Mouse (Mus musculus): ENCODE results near the gene Gfpt1.
"Not testable (repeated sequence)": the region's sequence is repeated elsewhere in the genome, so short reads cannot be mapped to it uniquely, and the experiment has no call there.

The Gfpt1 gene

GRCm38 (mm10) chr6:87008887-87009286 is 33.8 kb upstream of the Gfpt1 start, which contains the start of gene Nfu1:
TSS of gene Nfu1 (plus strand) at chr6:87009236.
- Histone ChIP-seq H3K4me1 (replicated peaks; ENCODE audit: low read depth, low read length) (peaks cover 51% of the 10 kb centered on the region), H3K9me3 (ENCODE audit: low read length) (no peaks in the 10 kb centered on the region), H3K27me3 (ENCODE audit: insufficient read depth, low read length) (no peaks in the 10 kb centered on the region), H3K36me3 (ENCODE audit: insufficient read depth, low read length) (peaks cover 24% of the 10 kb centered on the region), H3K4me3 (replicated peaks; ENCODE audit: low read length) (peak within 1 kb of the TSS; percentile 99)
- TF ChIP-seq NANOG (IDR thresholded peaks at IDR 0.05; ENCODE audit: borderline replicate concordance, low read length) (no peak), POU5F1 (IDR thresholded peaks at IDR 0.05; ENCODE audit: borderline replicate concordance, low read length) (no peak), CTCF (conservative IDR thresholded peaks at IDR 0.05; ENCODE audit: low read length) (no peak)

DNA sequence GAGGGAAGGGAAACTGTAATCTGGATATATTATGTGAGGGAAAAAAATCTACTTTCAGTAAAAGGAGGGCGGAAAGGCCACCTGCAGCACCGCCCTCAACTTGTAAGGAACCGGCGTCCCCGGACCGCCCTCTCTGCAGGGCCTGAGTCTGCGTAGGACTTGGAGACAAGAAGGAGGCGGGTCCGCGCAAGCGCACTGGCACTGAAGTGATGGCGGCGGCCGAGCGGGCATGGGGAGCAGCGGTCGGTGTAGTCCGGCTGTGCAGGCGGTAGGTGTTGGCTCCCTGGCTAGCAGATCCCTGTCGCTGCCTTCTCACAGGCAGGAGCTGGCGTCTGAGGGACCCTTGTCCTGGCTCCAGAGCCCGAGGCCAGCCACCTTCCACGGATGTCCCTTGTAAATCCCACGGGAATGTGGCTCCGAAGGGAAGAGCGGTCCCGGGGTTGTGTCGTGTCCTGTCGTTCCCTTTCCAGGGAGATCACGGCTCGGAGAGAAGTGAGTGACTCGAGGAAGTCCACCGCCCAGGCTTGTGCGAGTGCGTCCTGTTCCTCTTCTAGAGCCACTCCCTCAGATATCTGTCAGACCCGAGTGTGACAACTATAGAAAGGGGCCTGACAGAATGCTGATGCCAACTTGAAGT is 32.8 kb upstream of the Gfpt1 start:
- Histone ChIP-seq H3K9me3 (ENCODE audit: low read length) (no peaks in the 10 kb centered on the region), H3K4me1 (replicated peaks; ENCODE audit: low read depth, low read length) (peaks cover 57% of the 10 kb centered on the region), H3K36me3 (ENCODE audit: insufficient read depth, low read length) (peaks cover 32% of the 10 kb centered on the region), H3K27me3 (ENCODE audit: insufficient read depth, low read length) (no peaks in the 10 kb centered on the region), H3K4me3 (replicated peaks; ENCODE audit: low read length) (peak overlapping the region; percentile 99)
- TF ChIP-seq CTCF (conservative IDR thresholded peaks at IDR 0.05; ENCODE audit: low read length) (no peak), POU5F1 (IDR thresholded peaks at IDR 0.05; ENCODE audit: borderline replicate concordance, low read length) (no peak), NANOG (IDR thresholded peaks at IDR 0.05; ENCODE audit: borderline replicate concordance, low read length) (no peak)

DNA sequence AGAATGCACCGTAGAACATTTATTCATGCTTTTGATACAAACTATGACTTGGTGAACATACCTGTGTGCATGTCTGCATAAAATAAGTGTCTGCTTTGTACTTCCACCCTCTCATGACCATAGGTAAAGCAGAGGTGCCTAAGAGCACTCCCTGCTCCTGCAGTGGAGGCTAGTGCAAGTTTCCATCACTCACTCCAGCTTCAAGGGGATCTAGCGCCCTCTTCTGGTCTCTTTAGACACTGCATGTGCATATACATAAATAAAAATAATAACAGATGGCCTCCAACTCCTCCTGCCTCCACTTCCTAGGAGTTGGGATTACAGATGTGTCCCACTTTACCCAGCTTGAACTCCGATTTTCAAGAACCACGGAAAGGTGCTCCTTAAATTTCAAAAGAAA is 25.7 kb upstream of the Gfpt1 start:
- peaks cover 42% of the 10 kb centered on the region for H3K4me1 ChIP-seq (replicated peaks; ENCODE audit: low read depth, low read length)
- H3K27me3 ChIP-seq (ENCODE audit: insufficient read depth, low read length): no peaks in the 10 kb centered on the region
- H3K36me3 ChIP-seq (ENCODE audit: insufficient read depth, low read length): peaks cover 94% of the 10 kb centered on the region
- TF ChIP-seq CTCF (conservative IDR thresholded peaks at IDR 0.05; ENCODE audit: low read length): peak; percentile 67
- no peak for TF ChIP-seq POU5F1 (IDR thresholded peaks at IDR 0.05; ENCODE audit: borderline replicate concordance, low read length)
- no peak for TF ChIP-seq NANOG (IDR thresholded peaks at IDR 0.05; ENCODE audit: borderline replicate concordance, low read length)
- no peak overlapping the region for H3K4me3 ChIP-seq (replicated peaks; ENCODE audit: low read length)
- no peaks in the 10 kb centered on the region for H3K9me3 ChIP-seq (ENCODE audit: low read length)

DNA sequence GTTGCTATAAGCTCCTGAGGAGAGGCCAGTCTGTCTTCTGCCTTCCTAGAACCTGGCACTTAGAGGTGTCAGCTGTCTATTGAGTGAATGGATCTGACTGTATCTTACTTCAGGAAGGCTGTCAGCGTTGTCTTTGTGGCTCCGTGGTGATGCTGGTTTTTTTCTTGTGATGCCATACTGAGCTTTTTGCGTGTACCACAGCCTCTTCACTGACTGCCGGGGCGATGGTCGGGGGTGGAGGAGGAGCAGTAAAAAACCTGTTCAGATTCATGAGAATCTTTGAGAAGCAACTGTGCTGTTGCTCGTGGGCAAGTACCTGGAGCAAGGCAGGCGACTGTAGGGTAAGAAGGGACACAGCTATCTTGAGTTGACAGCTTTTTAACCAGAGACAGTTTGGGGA is 23.8 kb upstream of the Gfpt1 start:
- TF ChIP-seq CTCF (conservative IDR thresholded peaks at IDR 0.05; ENCODE audit: low read length): no peak
- TF ChIP-seq NANOG (IDR thresholded peaks at IDR 0.05; ENCODE audit: borderline replicate concordance, low read length): no peak
- TF ChIP-seq POU5F1 (IDR thresholded peaks at IDR 0.05; ENCODE audit: borderline replicate concordance, low read length): no peak
- Histone ChIP-seq H3K4me3 (replicated peaks; ENCODE audit: low read length) (no peak overlapping the region), H3K9me3 (ENCODE audit: low read length) (no peaks in the 10 kb centered on the region), H3K4me1 (replicated peaks; ENCODE audit: low read depth, low read length) (peaks cover 33% of the 10 kb centered on the region), H3K27me3 (ENCODE audit: insufficient read depth, low read length) (no peaks in the 10 kb centered on the region), H3K36me3 (ENCODE audit: insufficient read depth, low read length) (peaks cover 90% of the 10 kb centered on the region)

DNA sequence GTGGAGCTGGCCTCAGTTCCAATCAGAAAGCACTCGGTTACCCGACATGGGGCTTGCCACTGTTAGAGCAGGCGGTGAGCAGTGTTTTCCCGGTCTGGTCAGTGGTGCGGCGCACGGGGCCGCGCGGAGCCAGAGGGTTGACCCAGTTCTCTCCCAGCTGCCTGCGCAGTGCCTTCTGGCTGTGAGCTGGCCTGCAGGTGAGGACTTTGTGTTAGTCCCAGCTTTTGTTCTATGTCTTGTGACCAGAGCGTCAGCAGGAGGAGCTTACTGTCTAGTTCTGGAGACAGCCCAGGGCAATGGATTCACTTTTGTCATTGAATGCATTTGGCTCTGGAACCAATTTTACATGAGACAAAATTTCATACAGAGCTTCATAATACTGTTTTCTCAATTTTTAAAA is 20.9 kb upstream of the Gfpt1 start:
- Histone ChIP-seq H3K4me1 (replicated peaks; ENCODE audit: low read depth, low read length) (peaks cover 40% of the 10 kb centered on the region), H3K36me3 (ENCODE audit: insufficient read depth, low read length) (peaks cover 91% of the 10 kb centered on the region), H3K4me3 (replicated peaks; ENCODE audit: low read length) (no peak overlapping the region), H3K27me3 (ENCODE audit: insufficient read depth, low read length) (no peaks in the 10 kb centered on the region), H3K9me3 (ENCODE audit: low read length) (no peaks in the 10 kb centered on the region)
- TF ChIP-seq CTCF (conservative IDR thresholded peaks at IDR 0.05; ENCODE audit: low read length) (no peak), NANOG (IDR thresholded peaks at IDR 0.05; ENCODE audit: borderline replicate concordance, low read length) (no peak), POU5F1 (IDR thresholded peaks at IDR 0.05; ENCODE audit: borderline replicate concordance, low read length) (no peak)

- Histone ChIP-seq H3K4me3 (replicated peaks; ENCODE audit: low read length) (no peak overlapping the region), H3K4me1 (replicated peaks; ENCODE audit: low read depth, low read length) (peaks cover 52% of the 10 kb centered on the region), H3K36me3 (ENCODE audit: insufficient read depth, low read length) (peaks cover 81% of the 10 kb centered on the region), H3K27me3 (ENCODE audit: insufficient read depth, low read length) (no peaks in the 10 kb centered on the region), H3K9me3 (ENCODE audit: low read length) (no peaks in the 10 kb centered on the region)
- TF ChIP-seq CTCF (conservative IDR thresholded peaks at IDR 0.05; ENCODE audit: low read length) (no peak), POU5F1 (IDR thresholded peaks at IDR 0.05; ENCODE audit: borderline replicate concordance, low read length) (no peak), NANOG (IDR thresholded peaks at IDR 0.05; ENCODE audit: borderline replicate concordance, low read length) (no peak)
Measured at GRCm38 (mm10) chr6:87026980-87027379, 15.7 kb upstream of the Gfpt1 start.

DNA sequence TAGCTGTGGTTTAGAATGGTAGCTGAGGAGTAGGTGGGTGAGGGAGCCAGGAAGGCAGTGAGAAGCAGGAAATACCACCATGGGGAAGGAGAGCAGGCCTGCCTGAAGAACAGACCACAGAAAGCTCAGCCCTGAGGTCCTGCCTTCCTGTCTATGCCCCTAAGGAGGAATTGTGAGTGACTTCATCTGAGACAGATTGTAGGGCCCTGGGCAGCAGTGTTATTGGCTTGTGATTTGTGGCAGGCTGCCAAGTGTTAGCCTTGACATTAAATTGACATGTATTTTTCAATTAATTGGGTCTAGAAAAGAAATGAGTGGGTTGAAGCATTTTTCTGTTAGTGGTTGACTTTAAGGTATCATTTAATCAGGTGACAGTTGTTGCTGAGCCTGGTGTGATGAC is 13.8 kb upstream of the Gfpt1 start:
- Histone ChIP-seq H3K27me3 (ENCODE audit: insufficient read depth, low read length) (no peaks in the 10 kb centered on the region), H3K36me3 (ENCODE audit: insufficient read depth, low read length) (peaks cover 65% of the 10 kb centered on the region), H3K9me3 (ENCODE audit: low read length) (no peaks in the 10 kb centered on the region), H3K4me1 (replicated peaks; ENCODE audit: low read depth, low read length) (peaks cover 44% of the 10 kb centered on the region), H3K4me3 (replicated peaks; ENCODE audit: low read length) (no peak overlapping the region)
- TF ChIP-seq NANOG (IDR thresholded peaks at IDR 0.05; ENCODE audit: borderline replicate concordance, low read length): no peak
- TF ChIP-seq POU5F1 (IDR thresholded peaks at IDR 0.05; ENCODE audit: borderline replicate concordance, low read length): no peak
- TF ChIP-seq CTCF (conservative IDR thresholded peaks at IDR 0.05; ENCODE audit: low read length): no peak

- Histone ChIP-seq H3K4me1 (replicated peaks; ENCODE audit: low read depth, low read length) (peaks cover 26% of the 10 kb centered on the region), H3K36me3 (ENCODE audit: insufficient read depth, low read length) (peaks cover 41% of the 10 kb centered on the region)
- not testable (repeated sequence) for H3K9me3 ChIP-seq (ENCODE audit: low read length); H3K4me3 ChIP-seq (replicated peaks; ENCODE audit: low read length); H3K27me3 ChIP-seq (ENCODE audit: insufficient read depth, low read length)
Measured at GRCm38 (mm10) chr6:87031310-87031709, 11.3 kb upstream of the Gfpt1 start.

DNA sequence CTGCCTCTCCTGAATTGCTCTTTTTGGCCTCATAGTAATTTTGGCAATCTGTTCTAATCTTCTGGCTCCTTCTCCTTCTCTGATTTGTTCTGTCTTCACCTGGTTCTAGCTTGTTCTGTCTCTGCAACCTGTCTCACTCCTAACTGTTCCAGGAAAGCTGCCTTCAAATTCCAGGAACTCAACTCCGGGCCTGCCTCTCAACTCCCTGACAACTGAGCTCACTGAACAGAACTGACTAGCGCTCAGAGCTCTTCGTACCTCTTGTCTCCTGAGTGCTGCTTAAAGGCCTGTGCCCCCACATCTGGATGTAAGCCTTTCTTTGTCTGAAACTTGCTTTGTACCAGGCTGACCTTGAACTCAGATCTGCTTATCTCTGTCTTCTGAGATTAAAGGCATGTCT is 10.2 kb upstream of the Gfpt1 start:
- peaks cover 32% of the 10 kb centered on the region for H3K36me3 ChIP-seq (ENCODE audit: insufficient read depth, low read length)
- 0 out of 2 replicates have a peak, but pooled peaks cover 3% of the 10 kb centered on the region for H3K9me3 ChIP-seq (ENCODE audit: low read length)
- H3K27me3 ChIP-seq (ENCODE audit: insufficient read depth, low read length): no peaks in the 10 kb centered on the region
- H3K4me1 ChIP-seq (replicated peaks; ENCODE audit: low read depth, low read length): peaks cover 19% of the 10 kb centered on the region
- H3K4me3 ChIP-seq (replicated peaks; ENCODE audit: low read length): no peak overlapping the region
- no peak for TF ChIP-seq NANOG (IDR thresholded peaks at IDR 0.05; ENCODE audit: borderline replicate concordance, low read length)
- TF ChIP-seq CTCF (conservative IDR thresholded peaks at IDR 0.05; ENCODE audit: low read length): no peak
- TF ChIP-seq POU5F1 (IDR thresholded peaks at IDR 0.05; ENCODE audit: borderline replicate concordance, low read length): no peak

Measured in E14TG2a.4 (cell line).